Mouse (Mus musculus) embryonic fibroblast, embryonic 13.5 days (primary cell): ENCODE data around the gene Dapk1.

Experiments used
- CTCF ChIP-seq: IDR thresholded peaks from 2 replicates; pipeline ENCODE4 v1.5.1; 2011; ENCODE audit warnings: mild to moderate bottlenecking, control low read depth, low read length, moderate library complexity, borderline replicate concordance; ENCODE audit not compliant: insufficient read depth
- POLR2A ChIP-seq: IDR thresholded peaks from 2 replicates; pipeline ENCODE4 v1.6.1; 2011; ENCODE audit warnings: low read depth, mild to moderate bottlenecking, control low read depth, low read length, moderate library complexity

DNA sequence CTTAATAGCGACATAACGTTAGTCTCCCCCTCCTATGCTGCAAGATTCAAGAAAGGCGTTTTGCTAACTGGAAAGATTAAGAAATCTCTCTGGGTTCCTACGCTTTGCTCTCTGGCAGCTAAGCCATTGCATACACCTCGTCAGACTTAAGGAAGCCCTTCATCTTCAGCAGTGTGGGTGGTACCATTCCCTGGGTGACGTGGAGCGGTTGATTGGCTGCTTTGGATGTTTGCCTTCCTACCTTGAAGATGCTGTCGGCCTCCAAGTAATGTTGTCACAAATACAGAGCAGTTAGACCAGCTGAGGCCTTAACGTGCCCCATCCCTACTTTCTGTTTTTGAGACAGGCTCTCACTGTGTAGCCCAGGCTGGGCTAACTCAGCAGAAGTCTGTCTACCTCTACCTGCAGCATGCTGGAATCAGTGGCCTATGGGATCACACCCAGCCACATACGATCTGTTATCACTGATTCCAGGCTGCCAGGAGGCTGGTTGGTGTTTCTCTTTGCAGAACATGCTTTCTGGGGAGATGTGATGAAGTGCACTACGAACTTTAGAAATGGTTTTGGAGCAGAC, 37.8 kb downstream of the Dapk1 start:
- TF ChIP-seq POLR2A (no peak), CTCF (no peak)
